Mouse (Mus musculus): ENCODE results near the gene Lyz1.

GRCm38 (mm10) chr10:117304371-117304770, 11.7 kb upstream of the Lyz1 start:
- TF ChIP-seq MAFK (IDR thresholded peaks at IDR 0.05; ENCODE audit: insufficient read depth, low read depth, low read length) (no peak), ZNF384 (IDR thresholded peaks at IDR 0.05; ENCODE audit: low read depth, low read length) (no peak)
